Mouse (Mus musculus) limb, embryonic 15.5 days (tissue): ENCODE results near the gene Gdf3. TPM values are rescaled to one million over a fixed set of nuclear protein-coding genes. Genes with fewer than 3 reads are reported as not detected.

Experiments used
- ATAC-seq: fragments of 200-750 bp; cut with Nextera tagmentation; 2 replicates; pipeline ENCODE4 v1.8.0; 2017; ENCODE audit warnings: low read depth, moderate TSS enrichment; ENCODE audit not compliant: insufficient number of reproducible peaks, low FRiP score, low TSS enrichment
- H3K27ac ChIP-seq: fragments of 300-500 bp; sonication (generic); 2 replicates; pipeline ENCODE4 v1.5.1; 2015; ENCODE audit warnings: moderate library complexity, mild to moderate bottlenecking, inconsistent platforms
- H3K27me3 ChIP-seq: fragments of 300-500 bp; sonication (generic); 2 replicates; pipeline ENCODE4 v1.6.1; 2015; ENCODE audit warnings: inconsistent platforms
- H3K36me3 ChIP-seq: fragments of 300-500 bp; sonication (generic); 2 replicates; pipeline ENCODE4 v1.6.1; 2015; ENCODE audit warnings: inconsistent platforms
- H3K4me1 ChIP-seq: fragments of 300-500 bp; sonication (generic); 2 replicates; pipeline ENCODE4 v1.6.1; 2015; ENCODE audit warnings: inconsistent platforms
- H3K4me2 ChIP-seq: fragments of 300-500 bp; sonication (generic); 2 replicates; pipeline ENCODE4 v1.6.1; 2015; ENCODE audit warnings: mild to moderate bottlenecking, inconsistent platforms
- H3K4me3 ChIP-seq: fragments of 300-500 bp; sonication (generic); 2 replicates; pipeline ENCODE4 v1.5.1; 2015; ENCODE audit warnings: mild to moderate bottlenecking, inconsistent platforms
- H3K9ac ChIP-seq: fragments of 300-500 bp; sonication (generic); 2 replicates; pipeline ENCODE4 v1.6.1; 2015; ENCODE audit warnings: inconsistent platforms
- H3K9me3 ChIP-seq: fragments of 300-500 bp; sonication (generic); 2 replicates; pipeline ENCODE4 v1.6.1; 2016; ENCODE audit warnings: inconsistent platforms
- WGBS: fragments of 180-500 bp; shearing (Covaris S2); methylation state at CpG from one replicate; pipeline ENCODE4 v1.1.7; 2015; 5-methylcytosine and 5-hydroxymethylcytosine counted together
- polyA plus RNA-seq: library from polyadenylated mRNA; unstranded; fragments of >200 nt; fragmentation: Nextera tagmentation; extraction: Ambion mirVana; gene quantifications from 2 replicates; pipeline ENCODE4 v1.2.1, GENCODE M21; 2015

Gene Gdf3
- polyA plus RNA-seq, 1 experiment from 2014 or later: 0.27 TPM

DNA sequence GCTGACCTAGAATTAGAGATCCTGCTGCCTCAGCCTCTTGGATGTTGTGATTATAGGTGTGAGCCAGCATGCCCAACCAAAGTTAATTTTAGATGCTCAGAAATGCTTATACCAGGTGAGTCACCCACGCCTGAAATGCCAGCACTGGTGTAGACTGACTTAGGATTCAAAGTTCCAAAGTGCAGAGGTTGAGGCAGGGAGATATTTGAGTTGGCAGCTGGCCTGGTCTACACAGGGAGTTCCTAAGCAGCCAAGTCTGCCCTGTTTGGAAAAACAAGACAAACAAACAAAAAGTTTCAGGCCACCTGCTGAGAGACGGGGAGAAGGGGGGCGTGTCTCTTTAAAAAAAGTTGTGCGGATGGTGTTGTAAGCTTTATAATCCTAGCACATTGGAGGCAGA lies 15.3 kb upstream of the Gdf3 start:
- 69% methylated on average over 4 of the region's 4 CpGs for WGBS
- H3K4me2 ChIP-seq: no peak overlapping the region
- H3K4me3 ChIP-seq: no peak overlapping the region
- ATAC-seq: no peak
- peaks cover 2% of the 10 kb centered on the region; the same call in 1 of the 2 replicates for H3K27me3 ChIP-seq
- no peak overlapping the region for H3K27ac ChIP-seq
- H3K9ac ChIP-seq: no peak overlapping the region
- no peaks in the 10 kb centered on the region for H3K4me1 ChIP-seq
- no peaks in the 10 kb centered on the region for H3K9me3 ChIP-seq
- no peaks in the 10 kb centered on the region for H3K36me3 ChIP-seq

- Histone ChIP-seq H3K4me2 (no peak overlapping the region), H3K9ac (no peak overlapping the region), H3K36me3 (no peaks in the 10 kb centered on the region), H3K27me3 (peaks cover 2% of the 10 kb centered on the region; the same call in 1 of the 2 replicates), H3K9me3 (no peaks in the 10 kb centered on the region), H3K4me3 (no peak overlapping the region), H3K4me1 (no peaks in the 10 kb centered on the region), H3K27ac (no peak overlapping the region)
- 53% methylated on average over 5 of the region's 5 CpGs for WGBS
- no peak for ATAC-seq
These were observed 14.6 kb upstream of the Gdf3 start for GRCm38 (mm10) chr6:122624480-122624879.

GRCm38 (mm10) chr6:122621066-122621465 lies 11.2 kb upstream of the Gdf3 start:
- H3K4me2 ChIP-seq: no peak overlapping the region
- no peak overlapping the region for H3K4me3 ChIP-seq
- H3K4me1 ChIP-seq: no peaks in the 10 kb centered on the region
- H3K27ac ChIP-seq: no peak overlapping the region
- 92% methylated on average over 6 of the region's 6 CpGs for WGBS
- no peak for ATAC-seq
- no peaks in the 10 kb centered on the region for H3K27me3 ChIP-seq
- no peaks in the 10 kb centered on the region for H3K9me3 ChIP-seq
- no peak overlapping the region for H3K9ac ChIP-seq
- H3K36me3 ChIP-seq: no peaks in the 10 kb centered on the region

- 42% methylated on average over 3 of the region's 3 CpGs for WGBS
- Histone ChIP-seq H3K27ac (no peak overlapping the region), H3K4me2 (no peak overlapping the region), H3K9ac (no peak overlapping the region), H3K4me3 (no peak overlapping the region), H3K4me1 (no peaks in the 10 kb centered on the region), H3K36me3 (no peaks in the 10 kb centered on the region), H3K27me3 (no peaks in the 10 kb centered on the region), H3K9me3 (no peaks in the 10 kb centered on the region)
- ATAC-seq: no peak
These were observed 6.1 kb upstream of the Gdf3 start for GRCm38 (mm10) chr6:122616022-122616421.

DNA sequence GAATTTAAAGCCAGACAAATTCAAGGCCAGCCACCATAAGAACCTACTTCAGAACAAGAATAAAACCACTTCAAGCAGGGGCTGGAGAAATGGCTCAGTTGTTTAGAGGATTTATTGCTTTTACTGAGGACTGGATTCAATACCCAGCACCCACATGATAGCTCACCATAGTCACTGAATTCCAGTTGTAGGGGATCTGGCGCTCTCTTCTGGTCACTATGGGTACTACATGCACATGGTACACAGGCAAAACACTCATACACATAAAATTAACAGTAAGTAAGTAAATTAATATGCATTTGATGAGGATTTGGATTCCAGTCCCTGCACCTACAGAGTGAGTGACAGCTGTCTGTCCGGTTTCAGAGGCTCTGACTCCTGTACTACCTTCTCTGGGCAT lies 4.2 kb upstream of the Gdf3 start:
- H3K9ac ChIP-seq: no peak overlapping the region
- no peak overlapping the region for H3K4me2 ChIP-seq
- no peaks in the 10 kb centered on the region for H3K27me3 ChIP-seq
- no peaks in the 10 kb centered on the region for H3K4me1 ChIP-seq
- no peak for ATAC-seq
- no peak overlapping the region for H3K27ac ChIP-seq
- no peaks in the 10 kb centered on the region for H3K36me3 ChIP-seq
- H3K4me3 ChIP-seq: no peak overlapping the region
- 57% methylated on average over 2 of the region's 2 CpGs for WGBS
- no peaks in the 10 kb centered on the region for H3K9me3 ChIP-seq

DNA sequence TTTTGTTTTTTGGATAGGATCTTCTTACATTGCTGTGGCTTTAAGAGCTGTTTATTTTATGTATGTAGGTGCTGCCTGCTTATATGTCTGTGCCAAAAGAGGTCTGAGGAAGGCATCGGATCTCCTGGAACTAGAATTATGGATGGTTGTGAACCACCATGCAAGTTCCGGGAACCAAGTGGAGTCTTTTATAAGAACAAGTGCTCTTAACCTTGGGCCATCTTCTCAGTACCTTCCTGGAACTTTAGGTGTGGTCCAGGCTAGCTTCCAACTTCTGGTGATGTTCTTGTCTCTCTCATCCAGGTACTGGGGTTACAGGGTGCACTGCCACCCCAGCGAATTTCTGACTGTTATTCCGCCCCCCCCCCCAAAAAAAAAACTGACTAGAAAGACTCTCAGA lies 2.5 kb upstream of the Gdf3 start:
- Histone ChIP-seq H3K36me3 (no peaks in the 10 kb centered on the region), H3K9me3 (no peaks in the 10 kb centered on the region), H3K4me3 (no peak overlapping the region), H3K4me2 (no peak overlapping the region), H3K4me1 (no peaks in the 10 kb centered on the region), H3K27ac (no peak overlapping the region), H3K9ac (no peak overlapping the region), H3K27me3 (no peaks in the 10 kb centered on the region)
- WGBS: 75% methylated on average over 4 of the region's 4 CpGs
- no peak for ATAC-seq

- no peak overlapping the region for H3K27ac ChIP-seq
- H3K9ac ChIP-seq: no peak overlapping the region
- H3K4me2 ChIP-seq: no peak overlapping the region
- 66% methylated on average over 9 of the region's 9 CpGs for WGBS
- no peaks in the 10 kb centered on the region for H3K9me3 ChIP-seq
- no peaks in the 10 kb centered on the region for H3K36me3 ChIP-seq
- ATAC-seq: no peak
- H3K27me3 ChIP-seq: no peaks in the 10 kb centered on the region
- no peaks in the 10 kb centered on the region for H3K4me1 ChIP-seq
- no peak overlapping the region for H3K4me3 ChIP-seq
These were observed 534 bp downstream of the Gdf3 start for GRCm38 (mm10) chr6:122609377-122609728.

- Histone ChIP-seq H3K27me3 (no peaks in the 10 kb centered on the region), H3K36me3 (no peaks in the 10 kb centered on the region), H3K9ac (no peak overlapping the region), H3K4me2 (no peak overlapping the region), H3K4me1 (no peaks in the 10 kb centered on the region), H3K9me3 (no peaks in the 10 kb centered on the region), H3K27ac (no peak overlapping the region), H3K4me3 (no peak overlapping the region)
- no peak for ATAC-seq
- 74% methylated on average over 10 of the region's 10 CpGs for WGBS
These were observed 1.2 kb downstream of the Gdf3 start for GRCm38 (mm10) chr6:122608434-122609376.

- H3K4me3 ChIP-seq: no peak overlapping the region
- H3K9me3 ChIP-seq: no peaks in the 10 kb centered on the region
- H3K4me2 ChIP-seq: no peak overlapping the region
- ATAC-seq: no peak
- H3K27me3 ChIP-seq: no peaks in the 10 kb centered on the region
- no peak overlapping the region for H3K27ac ChIP-seq
- H3K36me3 ChIP-seq: no peaks in the 10 kb centered on the region
- H3K4me1 ChIP-seq: no peaks in the 10 kb centered on the region
- no peak overlapping the region for H3K9ac ChIP-seq
- WGBS: 93% methylated on average over 12 of the region's 12 CpGs
These were observed 2.2 kb downstream of the Gdf3 start for GRCm38 (mm10) chr6:122607700-122608099.

DNA sequence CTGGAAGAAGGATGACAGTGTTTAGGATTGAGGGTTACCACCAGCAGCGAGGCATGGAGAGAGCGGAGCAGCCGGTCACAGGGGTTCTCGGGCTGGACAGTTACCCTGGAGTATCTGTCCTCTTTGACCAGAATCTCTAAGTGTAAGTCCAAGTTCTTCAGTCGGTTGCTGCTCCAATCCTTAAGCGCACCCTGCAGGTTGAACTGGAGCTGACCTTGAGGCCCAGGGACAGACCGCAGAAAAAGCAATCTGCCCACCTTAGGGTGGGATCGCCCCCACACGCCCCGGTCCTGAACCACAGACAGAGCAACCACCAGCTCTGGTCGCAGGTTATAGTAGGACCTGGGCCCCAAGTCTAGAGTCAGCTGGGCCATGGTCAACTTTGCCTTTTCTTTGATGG lies 3.2 kb downstream of the Gdf3 start:
- no peak overlapping the region for H3K9ac ChIP-seq
- H3K27ac ChIP-seq: no peak overlapping the region
- ATAC-seq: no peak
- no peaks in the 10 kb centered on the region for H3K36me3 ChIP-seq
- no peaks in the 10 kb centered on the region for H3K9me3 ChIP-seq
- no peak overlapping the region for H3K4me2 ChIP-seq
- H3K27me3 ChIP-seq: no peaks in the 10 kb centered on the region
- H3K4me1 ChIP-seq: no peaks in the 10 kb centered on the region
- H3K4me3 ChIP-seq: no peak overlapping the region
- WGBS: 94% methylated on average over 11 of the region's 11 CpGs

- Histone ChIP-seq H3K27me3 (no peaks in the 10 kb centered on the region), H3K36me3 (no peaks in the 10 kb centered on the region), H3K4me3 (no peak overlapping the region), H3K9me3 (no peaks in the 10 kb centered on the region), H3K27ac (no peak overlapping the region), H3K4me2 (no peak overlapping the region), H3K9ac (no peak overlapping the region), H3K4me1 (no peaks in the 10 kb centered on the region)
- WGBS: 91% methylated on average over 8 of the region's 8 CpGs
- ATAC-seq: no peak
These were observed 4.4 kb downstream of the Gdf3 start for GRCm38 (mm10) chr6:122605483-122605882.

DNA sequence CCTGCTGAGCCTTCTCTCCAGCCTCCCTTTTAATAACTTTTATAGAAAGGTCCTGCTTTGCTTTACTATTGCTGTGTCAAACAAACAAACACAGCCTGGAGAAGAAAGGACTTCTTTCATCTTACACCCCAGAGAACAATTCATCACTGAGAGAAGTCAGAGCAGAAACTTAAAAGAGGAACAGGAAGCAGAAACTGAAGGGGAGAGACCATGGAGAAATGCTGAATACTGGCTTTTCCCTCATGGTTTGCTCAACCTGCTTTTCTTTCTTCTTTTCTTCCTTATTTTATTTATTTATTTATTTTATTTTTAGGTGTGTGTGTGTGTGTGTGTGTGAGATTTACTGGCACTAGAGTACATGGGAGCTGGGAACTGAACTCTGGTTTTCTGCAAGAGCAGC lies 5.6 kb downstream of the Gdf3 start:
- H3K4me1 ChIP-seq: no peaks in the 10 kb centered on the region
- H3K9ac ChIP-seq: no peak overlapping the region
- H3K27ac ChIP-seq: no peak overlapping the region
- no peak overlapping the region for H3K4me3 ChIP-seq
- no peaks in the 10 kb centered on the region for H3K36me3 ChIP-seq
- no peak for ATAC-seq
- no peak overlapping the region for H3K4me2 ChIP-seq
- no peaks in the 10 kb centered on the region for H3K9me3 ChIP-seq
- H3K27me3 ChIP-seq: no peaks in the 10 kb centered on the region

- Histone ChIP-seq H3K9ac (no peak overlapping the region), H3K4me3 (no peak overlapping the region), H3K27me3 (no peaks in the 10 kb centered on the region), H3K4me2 (peak overlapping the region; percentile 58; the same call in 1 of the 2 replicates), H3K36me3 (no peaks in the 10 kb centered on the region), H3K9me3 (no peaks in the 10 kb centered on the region), H3K27ac (no peak overlapping the region), H3K4me1 (no peaks in the 10 kb centered on the region)
- 32% methylated on average over 1 of the region's 1 CpGs for WGBS
- no peak for ATAC-seq
These were observed 6.9 kb downstream of the Gdf3 start for GRCm38 (mm10) chr6:122602992-122603322.
